Mouse (Mus musculus) spleen, postnatal 10 days (tissue): ENCODE data around the gene Snx14.

Source experiments
- DNase-seq, 2 experiments: peaks; one replicate each; pipeline ENCODE4 v3.0.0; 2021 to 2022; ENCODE audit warnings: low spot score in 2 of 2

The Snx14 gene

GRCm38 (mm10) chr9:88344424-88344823, 94.3 kb downstream of the Snx14 start:
- no peak for DNase-seq

DNA sequence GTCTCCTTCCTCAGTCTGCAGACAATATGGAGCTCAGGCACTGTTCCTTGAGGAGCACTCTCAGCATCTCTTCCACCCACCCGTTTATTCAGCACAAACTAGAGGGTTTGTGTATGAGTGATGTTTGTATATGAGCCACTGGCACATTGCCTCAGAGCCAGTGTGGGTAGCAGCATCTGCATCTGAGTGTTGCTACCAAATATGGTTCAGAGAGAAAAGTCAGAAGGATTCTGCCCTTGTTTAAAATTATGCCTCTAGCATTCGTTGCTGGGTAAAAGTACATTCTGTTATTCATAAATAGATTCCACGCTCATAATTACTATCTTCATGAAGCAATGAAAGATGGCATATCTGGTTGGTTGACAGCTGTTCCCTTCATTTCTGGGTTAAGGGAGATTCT, 96.1 kb downstream of the Snx14 start:
- DNase-seq = no peak

- DNase-seq = no peak
Measured at GRCm38 (mm10) chr9:88342241-88342640, 96.5 kb downstream of the Snx14 start.

DNA sequence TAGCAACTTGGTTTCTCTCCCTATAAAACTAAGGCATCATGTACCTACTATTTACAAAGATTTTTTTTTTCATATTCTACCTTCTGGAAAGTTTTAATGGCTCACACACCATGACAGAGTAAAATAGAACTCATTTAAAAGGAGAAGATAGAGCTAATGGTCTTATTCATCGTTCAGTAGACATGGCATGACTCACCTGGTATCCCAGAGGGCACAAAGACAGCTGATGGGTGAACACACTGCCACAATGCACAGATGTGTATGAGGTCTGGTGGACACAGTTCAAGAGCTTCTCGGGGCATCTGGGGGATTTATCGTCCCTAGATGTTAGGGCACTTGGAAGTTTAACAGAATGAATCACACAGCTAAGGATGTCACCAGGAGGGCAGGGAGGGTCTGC, 97.9 kb downstream of the Snx14 start:
- DNase-seq = no peak

DNA sequence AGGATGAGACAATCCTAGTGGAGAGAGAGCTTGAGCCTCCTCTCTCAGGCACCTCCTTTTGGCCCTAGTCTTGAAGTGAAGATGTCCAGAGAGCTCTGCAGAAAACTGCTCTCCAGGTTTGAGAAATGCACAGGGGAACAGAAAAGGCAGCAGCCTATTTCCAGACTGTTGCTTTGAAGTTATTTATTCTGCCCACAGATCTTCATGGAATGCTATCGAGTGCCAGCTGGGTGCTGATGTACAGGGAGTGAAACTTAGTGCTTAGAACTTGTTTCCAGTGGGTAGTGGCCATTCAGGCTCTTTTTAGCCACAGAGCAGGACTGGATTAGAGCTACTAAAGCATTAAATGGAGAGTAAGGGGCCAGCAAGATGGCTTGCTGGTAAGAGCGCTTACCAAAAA, 102.9 kb downstream of the Snx14 start:
- no peak for DNase-seq

GRCm38 (mm10) chr9:88332447-88332846, 106.3 kb downstream of the Snx14 start:
- DNase-seq = no peak

GRCm38 (mm10) chr9:88330316-88330715, 108.4 kb downstream of the Snx14 start:
- no peak for DNase-seq

DNA sequence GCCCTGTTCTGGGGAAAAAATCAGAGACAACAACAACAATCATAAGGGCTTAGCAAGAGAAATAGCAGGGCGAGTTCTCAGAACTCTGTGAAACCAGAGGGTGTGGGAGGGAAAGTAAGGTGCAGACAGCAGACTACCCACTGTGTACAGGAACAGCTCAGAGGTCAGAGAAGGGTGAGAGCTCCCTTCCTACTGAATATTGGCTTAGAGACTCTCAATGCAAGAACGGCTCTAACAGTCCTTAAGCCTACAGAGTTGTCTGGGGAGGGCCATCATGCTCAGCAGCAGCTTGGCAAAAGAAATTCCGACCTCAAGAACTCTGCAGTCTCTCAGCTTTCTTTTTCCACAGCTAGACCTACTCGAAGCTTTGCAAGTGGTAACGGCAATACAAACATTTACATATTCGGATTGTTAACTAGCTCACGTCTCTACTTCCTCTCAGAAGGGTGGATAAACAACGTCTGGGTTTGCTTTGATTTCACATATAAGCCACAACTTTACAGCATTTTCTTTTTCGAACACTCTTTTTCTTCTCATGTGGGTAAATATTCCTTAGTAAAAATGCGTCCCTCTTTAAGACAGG, 109.5 kb downstream of the Snx14 start:
- no peak for DNase-seq

DNA sequence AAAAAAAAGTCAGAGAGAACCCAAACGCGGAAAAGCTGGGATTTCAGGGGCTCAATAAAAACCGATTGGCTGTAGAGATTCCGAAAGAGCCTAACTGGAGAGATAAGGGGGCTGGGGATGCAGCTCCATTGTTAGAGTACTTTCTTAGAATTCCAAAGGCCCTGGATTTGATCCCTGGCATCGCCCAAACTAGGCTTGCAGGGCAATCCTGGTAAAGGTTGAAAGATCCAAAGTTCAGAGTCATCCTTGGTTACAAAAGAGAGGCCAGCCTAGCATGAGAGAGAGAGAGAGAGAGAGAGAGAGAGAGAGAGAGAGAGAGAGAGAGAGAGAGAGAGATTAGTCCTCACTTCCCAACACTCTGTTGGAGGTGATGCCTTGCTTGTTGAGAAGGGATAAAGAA, 110.1 kb downstream of the Snx14 start:
- DNase-seq = no peak

DNA sequence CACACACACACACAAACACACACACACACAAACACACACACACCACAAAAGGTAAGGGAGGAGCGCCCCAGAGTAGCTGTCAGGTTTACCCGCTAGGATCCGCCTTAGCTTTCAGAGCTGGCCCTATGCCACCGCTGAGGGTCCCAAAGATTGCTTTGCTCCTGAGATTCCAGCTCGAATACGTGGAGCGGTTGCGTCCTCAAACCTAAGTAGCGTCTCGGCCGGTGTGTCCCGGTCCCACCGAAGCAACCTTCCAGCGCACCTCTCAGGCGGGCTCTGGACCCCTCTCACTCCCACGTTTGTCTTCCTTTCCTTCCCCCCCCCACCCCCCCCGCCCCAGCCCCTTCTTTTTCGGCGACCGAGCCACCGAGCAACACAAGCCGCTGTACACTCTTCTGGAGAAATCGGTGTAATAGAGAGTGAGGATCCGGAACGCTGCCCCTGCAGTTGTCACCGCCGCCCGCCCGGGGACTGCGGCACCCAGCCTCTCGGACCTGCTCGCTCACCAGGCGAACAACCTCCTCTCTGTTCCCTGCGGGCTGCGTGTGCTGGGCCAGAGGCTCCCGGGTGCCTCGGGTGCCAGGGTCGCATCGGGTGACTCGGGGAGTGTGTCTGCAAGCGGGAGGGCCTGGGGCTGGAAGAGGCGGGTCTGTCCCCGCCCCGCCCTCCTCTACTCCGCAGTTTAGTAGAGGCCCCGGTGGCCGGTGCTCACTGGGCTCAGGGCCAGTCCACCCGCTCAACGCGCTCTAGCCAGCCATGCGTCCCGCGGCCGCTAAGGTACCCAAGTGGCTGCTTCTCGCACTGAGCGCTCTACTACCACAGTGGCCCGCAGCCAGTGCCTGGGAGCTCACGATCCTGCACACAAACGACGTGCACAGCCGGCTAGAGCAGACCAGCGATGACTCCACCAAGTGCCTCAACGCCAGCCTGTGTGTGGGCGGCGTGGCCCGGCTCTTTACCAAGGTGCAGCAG, 111.5 kb downstream of the Snx14 start, which contains the start of gene Nt5e:
TSS of gene Nt5e (plus strand) at position 268 of the 972 bp plus-strand sequence.
- DNase-seq = peak; percentile 14 to 46
